Mouse (Mus musculus): ENCODE results near the gene Acvrl1.

- TF ChIP-seq GATA1 (IDR thresholded peaks at IDR 0.05; ENCODE audit: borderline replicate concordance, low read length) (no peak), FLI1 (IDR thresholded peaks at IDR 0.05; ENCODE audit: low read length) (no peak)
These were observed 6.7 kb upstream of the Acvrl1 start for GRCm38 (mm10) chr15:101121411-101122289.

Data from megakaryocyte, embryonic 14.5 days (primary cell).